Mouse (Mus musculus): Measurements from ENCODE around the gene Pigx. TPM values are rescaled to one million over a fixed set of nuclear protein-coding genes. Genes with fewer than 3 reads are reported as not detected.

Pigx gene
- 168 TPM in 2 replicates for polyA plus RNA-seq (2014; fragmentation: Nextera tagmentation; extraction: Ambion mirVana)

GRCm38 (mm10) chr16:32099638-32100150 is at the start of gene Pigx, which contains the start of gene Cep19:
Gene Pigx, minus strand, starts transcription at chr16:32099740.
Gene Cep19, plus strand, starts transcription at chr16:32099800.
- Histone ChIP-seq H3K36me3 (replicated peaks; ENCODE audit: control insufficient read depth, insufficient read depth, low read depth, low read length) (no peaks in the 10 kb centered on the region; the same call in 1 of the 2 replicates), H3K4me3 (ENCODE audit: low read depth, low read length) (peak within 1 kb of the TSS; percentile 93), H3K9ac (replicated peaks; ENCODE audit: low read length) (peak within 1 kb of the TSS; percentile 96), H3K27me3 (ENCODE audit: control insufficient read depth, insufficient read depth, low read length) (no peaks in the 10 kb centered on the region), H3K9me3 (replicated peaks; ENCODE audit: control insufficient read depth, low read length) (no peaks in the 10 kb centered on the region), H3K4me2 (ENCODE audit: low read depth, low read length) (peak within 1 kb of the TSS; percentile 65), H3K4me1 (ENCODE audit: control insufficient read depth, insufficient read depth, low read length) (no peaks in the 10 kb centered on the region), H3K27ac (replicated peaks; ENCODE audit: low read depth, low read length) (peak within 1 kb of the TSS; percentile 84)
- peak; percentile 97 for ATAC-seq (replicated peaks; ENCODE audit: insufficient number of reproducible peaks, low FRiP score, low TSS enrichment, low read depth)
- WGBS, result under 1% methylated on average over 34 of the region's 34 CpGs
- DNase-seq (ENCODE audit: low spot score), result peak; percentile 96

GRCm38 (mm10) chr16:32147589-32148207 is 48.2 kb upstream of the Pigx start:
- ATAC-seq (replicated peaks; ENCODE audit: insufficient number of reproducible peaks, low FRiP score, low TSS enrichment, low read depth), result no peak

GRCm38 (mm10) chr16:32144592-32144991 is 45.1 kb upstream of the Pigx start:
- H3K4me2 ChIP-seq (ENCODE audit: low read depth, low read length), result no peak overlapping the region
- ATAC-seq (replicated peaks; ENCODE audit: insufficient number of reproducible peaks, low FRiP score, low TSS enrichment, low read depth) (no peak), DNase-seq (ENCODE audit: low spot score) (no peak)
- no peak overlapping the region for H3K4me3 ChIP-seq (ENCODE audit: low read depth, low read length)
- H3K36me3 ChIP-seq (replicated peaks; ENCODE audit: control insufficient read depth, insufficient read depth, low read depth, low read length), result no peaks in the 10 kb centered on the region
- 92% methylated on average over 17 of the region's 17 CpGs for WGBS
- no peak overlapping the region for H3K9ac ChIP-seq (replicated peaks; ENCODE audit: low read length)
- no peak overlapping the region for H3K27ac ChIP-seq (replicated peaks; ENCODE audit: low read depth, low read length)
- 0 out of 2 replicates have a peak, but pooled peaks cover 4% of the 10 kb centered on the region for H3K9me3 ChIP-seq (replicated peaks; ENCODE audit: control insufficient read depth, low read length)
- H3K27me3 ChIP-seq (ENCODE audit: control insufficient read depth, insufficient read depth, low read length), result no peaks in the 10 kb centered on the region
- no peaks in the 10 kb centered on the region for H3K4me1 ChIP-seq (ENCODE audit: control insufficient read depth, insufficient read depth, low read length)

More at GRCm38 (mm10) chr16:32147589-32148207, 48.2 kb upstream of the Pigx start:
- 67% methylated on average over 10 of the region's 13 CpGs for WGBS
- Histone ChIP-seq H3K9me3 (replicated peaks; ENCODE audit: control insufficient read depth, low read length) (0 out of 2 replicates have a peak, but pooled peaks cover 4% of the 10 kb centered on the region), H3K4me1 (ENCODE audit: control insufficient read depth, insufficient read depth, low read length) (no peaks in the 10 kb centered on the region), H3K27ac (replicated peaks; ENCODE audit: low read depth, low read length) (no peak overlapping the region), H3K4me3 (ENCODE audit: low read depth, low read length) (no peak overlapping the region), H3K9ac (replicated peaks; ENCODE audit: low read length) (no peak overlapping the region; the same call in 1 of the 2 replicates), H3K36me3 (replicated peaks; ENCODE audit: control insufficient read depth, insufficient read depth, low read depth, low read length) (no peaks in the 10 kb centered on the region), H3K27me3 (ENCODE audit: control insufficient read depth, insufficient read depth, low read length) (no peaks in the 10 kb centered on the region), H3K4me2 (ENCODE audit: low read depth, low read length) (no peak overlapping the region)
- no peak for DNase-seq (ENCODE audit: low spot score)

GRCm38 (mm10) chr16:32143766-32144165 is 44.2 kb upstream of the Pigx start:
- no peaks in the 10 kb centered on the region for H3K27me3 ChIP-seq (ENCODE audit: control insufficient read depth, insufficient read depth, low read length)
- 96% methylated on average over 15 of the region's 15 CpGs for WGBS
- H3K9ac ChIP-seq (replicated peaks; ENCODE audit: low read length), result no peak overlapping the region
- ATAC-seq (replicated peaks; ENCODE audit: insufficient number of reproducible peaks, low FRiP score, low TSS enrichment, low read depth), result no peak
- no peaks in the 10 kb centered on the region for H3K36me3 ChIP-seq (replicated peaks; ENCODE audit: control insufficient read depth, insufficient read depth, low read depth, low read length)
- H3K9me3 ChIP-seq (replicated peaks; ENCODE audit: control insufficient read depth, low read length), result 0 out of 2 replicates have a peak, but pooled peaks cover 4% of the 10 kb centered on the region
- no peak for DNase-seq (ENCODE audit: low spot score)
- no peaks in the 10 kb centered on the region for H3K4me1 ChIP-seq (ENCODE audit: control insufficient read depth, insufficient read depth, low read length)
- H3K4me3 ChIP-seq (ENCODE audit: low read depth, low read length), result no peak overlapping the region
- no peak overlapping the region for H3K27ac ChIP-seq (replicated peaks; ENCODE audit: low read depth, low read length)
- H3K4me2 ChIP-seq (ENCODE audit: low read depth, low read length), result no peak overlapping the region

GRCm38 (mm10) chr16:32138954-32139353 is 39.4 kb upstream of the Pigx start:
- DNase-seq (ENCODE audit: low spot score), result no peak
- Histone ChIP-seq H3K4me2 (ENCODE audit: low read depth, low read length) (no peak overlapping the region), H3K9me3 (replicated peaks; ENCODE audit: control insufficient read depth, low read length) (0 out of 2 replicates have a peak, but pooled peaks cover 4% of the 10 kb centered on the region), H3K4me1 (ENCODE audit: control insufficient read depth, insufficient read depth, low read length) (no peaks in the 10 kb centered on the region), H3K36me3 (replicated peaks; ENCODE audit: control insufficient read depth, insufficient read depth, low read depth, low read length) (no peaks in the 10 kb centered on the region), H3K9ac (replicated peaks; ENCODE audit: low read length) (no peak overlapping the region), H3K27me3 (ENCODE audit: control insufficient read depth, insufficient read depth, low read length) (no peaks in the 10 kb centered on the region), H3K4me3 (ENCODE audit: low read depth, low read length) (no peak overlapping the region), H3K27ac (replicated peaks; ENCODE audit: low read depth, low read length) (no peak overlapping the region)
- ATAC-seq (replicated peaks; ENCODE audit: insufficient number of reproducible peaks, low FRiP score, low TSS enrichment, low read depth), result no peak
- 81% methylated on average over 1 of the region's 1 CpGs for WGBS

- H3K27me3 ChIP-seq (ENCODE audit: control insufficient read depth, insufficient read depth, low read length), result no peaks in the 10 kb centered on the region
- no peak for ATAC-seq (replicated peaks; ENCODE audit: insufficient number of reproducible peaks, low FRiP score, low TSS enrichment, low read depth)
- 77% methylated on average over 7 of the region's 7 CpGs for WGBS
- no peak overlapping the region for H3K4me3 ChIP-seq (ENCODE audit: low read depth, low read length)
- H3K27ac ChIP-seq (replicated peaks; ENCODE audit: low read depth, low read length), result no peak overlapping the region
- no peak for DNase-seq (ENCODE audit: low spot score)
- H3K4me1 ChIP-seq (ENCODE audit: control insufficient read depth, insufficient read depth, low read length), result no peaks in the 10 kb centered on the region
- no peaks in the 10 kb centered on the region for H3K36me3 ChIP-seq (replicated peaks; ENCODE audit: control insufficient read depth, insufficient read depth, low read depth, low read length)
- no peaks in the 10 kb centered on the region for H3K9me3 ChIP-seq (replicated peaks; ENCODE audit: control insufficient read depth, low read length)
- no peak overlapping the region for H3K9ac ChIP-seq (replicated peaks; ENCODE audit: low read length)
- H3K4me2 ChIP-seq (ENCODE audit: low read depth, low read length), result no peak overlapping the region
Observed at GRCm38 (mm10) chr16:32135842-32136357, 36.4 kb upstream of the Pigx start.

GRCm38 (mm10) chr16:32133148-32133547 is 33.6 kb upstream of the Pigx start:
- Histone ChIP-seq H3K9me3 (replicated peaks; ENCODE audit: control insufficient read depth, low read length) (no peaks in the 10 kb centered on the region), H3K9ac (replicated peaks; ENCODE audit: low read length) (no peak overlapping the region), H3K27me3 (ENCODE audit: control insufficient read depth, insufficient read depth, low read length) (no peaks in the 10 kb centered on the region), H3K4me2 (ENCODE audit: low read depth, low read length) (no peak overlapping the region), H3K36me3 (replicated peaks; ENCODE audit: control insufficient read depth, insufficient read depth, low read depth, low read length) (no peaks in the 10 kb centered on the region), H3K4me1 (ENCODE audit: control insufficient read depth, insufficient read depth, low read length) (no peaks in the 10 kb centered on the region), H3K4me3 (ENCODE audit: low read depth, low read length) (no peak overlapping the region), H3K27ac (replicated peaks; ENCODE audit: low read depth, low read length) (no peak overlapping the region)
- no peak for DNase-seq (ENCODE audit: low spot score)
- WGBS, result 80% methylated on average over 3 of the region's 3 CpGs
- ATAC-seq (replicated peaks; ENCODE audit: insufficient number of reproducible peaks, low FRiP score, low TSS enrichment, low read depth), result no peak

- Histone ChIP-seq H3K4me2 (ENCODE audit: low read depth, low read length) (no peak overlapping the region; the same call in 1 of the 2 replicates), H3K27ac (replicated peaks; ENCODE audit: low read depth, low read length) (no peak overlapping the region), H3K9me3 (replicated peaks; ENCODE audit: control insufficient read depth, low read length) (no peaks in the 10 kb centered on the region), H3K27me3 (ENCODE audit: control insufficient read depth, insufficient read depth, low read length) (no peaks in the 10 kb centered on the region), H3K9ac (replicated peaks; ENCODE audit: low read length) (no peak overlapping the region), H3K4me1 (ENCODE audit: control insufficient read depth, insufficient read depth, low read length) (no peaks in the 10 kb centered on the region), H3K36me3 (replicated peaks; ENCODE audit: control insufficient read depth, insufficient read depth, low read depth, low read length) (no peaks in the 10 kb centered on the region), H3K4me3 (ENCODE audit: low read depth, low read length) (no peak overlapping the region)
- WGBS, result 70% methylated on average over 16 of the region's 16 CpGs
- no peak for ATAC-seq (replicated peaks; ENCODE audit: insufficient number of reproducible peaks, low FRiP score, low TSS enrichment, low read depth)
- no peak for DNase-seq (ENCODE audit: low spot score)
Observed at GRCm38 (mm10) chr16:32130190-32130826, 30.8 kb upstream of the Pigx start.
